Mouse (Mus musculus): ENCODE measurements at regions not wholly inside any gene's neighbourhood (a gene's known extent, or its start where the extent isn't known, plus 50 kb on each side); places are given as distances from the start of the nearest gene placed in this dataset.

DNA sequence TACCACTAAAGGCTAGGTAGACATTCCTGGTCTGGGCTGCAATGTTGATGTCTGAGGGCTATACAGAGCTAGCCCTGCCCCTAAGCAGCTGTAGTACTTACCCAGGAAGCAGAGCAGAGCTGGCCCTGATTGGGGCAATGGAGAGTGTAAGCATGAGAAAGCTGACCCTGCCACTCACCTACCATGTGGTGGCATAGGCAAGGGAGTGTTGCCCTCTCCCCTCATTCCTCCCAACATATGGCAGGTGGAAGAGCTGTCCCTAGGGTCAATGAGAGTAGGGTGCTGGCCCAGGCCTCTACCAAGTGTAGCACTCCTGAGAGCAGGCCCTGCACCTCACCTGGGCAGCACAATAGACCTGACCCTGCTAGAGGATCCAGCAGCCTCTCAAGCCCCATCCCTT, 136.4 kb downstream of the Srek1 start:
- Histone ChIP-seq H3K27me3 (ENCODE audit: control insufficient read depth in 1 of 2, insufficient read depth in 2 of 2, low read length in 2 of 2) (peaks cover 0 to 2% of the 10 kb centered on the region in 2 experiments; a peak in 2 of 4 replicates), H3K9ac (ENCODE audit: control insufficient read depth, low read depth, low read length, poor library complexity, severe bottlenecking) (no peak overlapping the region), H3K79me2 (ENCODE audit: control insufficient read depth, insufficient read depth, low read length, poor library complexity) (no peaks in the 10 kb centered on the region), H3K36me3 (ENCODE audit: control insufficient read depth in 1 of 2, insufficient read depth in 2 of 2, low read length in 2 of 2) (no peaks in the 10 kb centered on the region), H3K9me3 (replicated peaks; ENCODE audit: insufficient read depth, low read length) (no peaks in the 10 kb centered on the region), H3K27ac (ENCODE audit: control insufficient read depth, low read depth, low read length) (no peak overlapping the region), H3K4me3 (ENCODE audit: control insufficient read depth in 1 of 2, insufficient read depth in 1 of 2, low read depth in 2 of 2, low read length in 2 of 2) (no peak overlapping the region), H3K4me1 (ENCODE audit: control insufficient read depth in 1 of 2, insufficient read depth in 2 of 2, low read length in 2 of 2) (no peaks in the 10 kb centered on the region)
- TF ChIP-seq CTCF (IDR thresholded peaks at IDR 0.05 in 2 of 3, conservative IDR thresholded peaks at IDR 0.05 in 1 of 3; ENCODE audit: control insufficient read depth in 1 of 3, insufficient read depth in 1 of 3, low read depth in 2 of 3, low read length in 3 of 3, poor library complexity in 1 of 3, severe bottlenecking in 1 of 3) (no peak), TAL1 (IDR thresholded peaks at IDR 0.05; ENCODE audit: low read length) (no peak), E2F4 (IDR thresholded peaks at IDR 0.05; ENCODE audit: borderline replicate concordance, low read depth, low read length) (no peak), EP300 (IDR thresholded peaks at IDR 0.05; ENCODE audit: low read depth in 1 of 2, low read length in 2 of 2) (no peak), ZC3H11A (IDR thresholded peaks at IDR 0.05; ENCODE audit: low read depth, low read length) (no peak), BHLHE40 (IDR thresholded peaks at IDR 0.05; ENCODE audit: borderline replicate concordance, low read depth, low read length) (no peak), CHD2 (IDR thresholded peaks at IDR 0.05; ENCODE audit: low read length) (no peak), CHD1 (IDR thresholded peaks at IDR 0.05; ENCODE audit: low read depth, low read length) (no peak), NELFE (IDR thresholded peaks at IDR 0.05; ENCODE audit: low read depth, low read length) (no peak), TBP (IDR thresholded peaks at IDR 0.05; ENCODE audit: low read depth, low read length) (no peak), POLR2AphosphoS5 (IDR thresholded peaks at IDR 0.05; ENCODE audit: borderline replicate concordance, low read depth, low read length) (no peak), MEF2A (IDR thresholded peaks at IDR 0.05; ENCODE audit: extremely low read depth, insufficient replicate concordance, low read depth, low read length, poor library complexity, severe bottlenecking) (no peak), MAZ (IDR thresholded peaks at IDR 0.05; ENCODE audit: low read depth, low read length) (no peak), UBTF (IDR thresholded peaks at IDR 0.05; ENCODE audit: borderline replicate concordance, insufficient read depth, low read depth, low read length) (no peak)
- no peak for DNase-seq (ENCODE audit: low read depth, low spot score)

DNA sequence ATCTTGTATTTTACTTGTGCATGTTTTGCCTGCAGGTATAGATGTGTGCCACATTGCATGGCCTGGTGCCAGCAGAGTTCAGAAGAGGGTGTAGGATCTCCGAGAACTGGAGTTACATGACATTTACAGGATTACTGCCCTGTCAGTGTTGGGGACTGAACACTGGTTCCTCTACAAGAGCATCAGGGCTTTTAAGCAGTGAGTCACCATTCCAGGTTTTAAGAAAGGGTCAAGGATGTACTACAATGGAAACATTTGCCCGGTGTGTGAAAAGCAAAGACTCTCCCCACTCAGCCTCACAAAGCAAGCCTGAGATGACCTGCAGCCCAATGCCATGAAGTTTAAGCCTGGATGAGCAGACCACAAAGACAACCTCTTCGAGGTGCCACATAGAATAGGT, 137.0 kb downstream of the Srek1 start:
- H3K4me1 ChIP-seq (ENCODE audit: control insufficient read depth in 1 of 2, insufficient read depth in 2 of 2, low read length in 2 of 2), result no peaks in the 10 kb centered on the region
- no peak overlapping the region for H3K9ac ChIP-seq (ENCODE audit: control insufficient read depth, low read depth, low read length, poor library complexity, severe bottlenecking)
- TF ChIP-seq TAL1 (IDR thresholded peaks at IDR 0.05; ENCODE audit: low read length) (no peak), SIN3A (IDR thresholded peaks at IDR 0.05; ENCODE audit: low read length) (no peak), ZC3H11A (IDR thresholded peaks at IDR 0.05; ENCODE audit: low read depth, low read length) (no peak), CTCF (IDR thresholded peaks at IDR 0.05 in 2 of 3, conservative IDR thresholded peaks at IDR 0.05 in 1 of 3; ENCODE audit: control insufficient read depth in 1 of 3, insufficient read depth in 1 of 3, low read depth in 2 of 3, low read length in 3 of 3, poor library complexity in 1 of 3, severe bottlenecking in 1 of 3) (no peak), ELF1 (IDR thresholded peaks at IDR 0.05; ENCODE audit: low read depth, low read length) (no peak), ETS1 (IDR thresholded peaks at IDR 0.05; ENCODE audit: low read depth, low read length) (no peak)
- H3K27me3 ChIP-seq (ENCODE audit: control insufficient read depth in 1 of 2, insufficient read depth in 2 of 2, low read length in 2 of 2), result peaks cover 0 to 2% of the 10 kb centered on the region in 2 experiments; a peak in 2 of 4 replicates
- no peak overlapping the region for H3K27ac ChIP-seq (ENCODE audit: control insufficient read depth, low read depth, low read length)
- no peaks in the 10 kb centered on the region for H3K9me3 ChIP-seq (replicated peaks; ENCODE audit: insufficient read depth, low read length)
- no peak for DNase-seq (ENCODE audit: low read depth, low spot score)
- H3K36me3 ChIP-seq (ENCODE audit: control insufficient read depth in 1 of 2, insufficient read depth in 2 of 2, low read length in 2 of 2), result no peaks in the 10 kb centered on the region
- no peak overlapping the region for H3K4me3 ChIP-seq (ENCODE audit: control insufficient read depth in 1 of 2, insufficient read depth in 1 of 2, low read depth in 2 of 2, low read length in 2 of 2)
- no peaks in the 10 kb centered on the region for H3K79me2 ChIP-seq (ENCODE audit: control insufficient read depth, insufficient read depth, low read length, poor library complexity)
